Mouse (Mus musculus): ENCODE measurements at regions not wholly inside any gene's neighbourhood (a gene's known extent, or its start where the extent isn't known, plus 50 kb on each side); places are given as distances from the start of the nearest gene placed in this dataset.

DNA sequence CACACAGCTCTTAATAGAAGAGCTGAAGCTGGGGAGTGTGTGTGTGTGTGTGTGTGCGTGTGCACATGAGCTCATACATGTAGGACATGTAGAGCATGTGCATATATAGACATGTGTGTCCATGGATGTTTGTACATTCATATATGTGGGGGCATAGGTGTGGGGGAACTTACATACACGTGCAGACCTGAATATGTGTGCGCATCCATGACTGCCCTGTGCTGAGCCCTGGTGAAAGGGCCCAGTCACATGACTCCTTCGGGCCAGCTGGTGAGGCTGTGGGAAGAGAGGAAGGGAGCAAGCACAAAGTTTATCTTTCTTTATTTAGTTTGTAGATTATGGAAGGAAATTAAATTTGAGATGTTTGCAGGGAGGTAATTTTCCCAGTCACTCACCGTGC is 378.3 kb downstream of the Ptpru start:
- Histone ChIP-seq H3K4me1 (ENCODE audit: control insufficient read depth, insufficient read depth, low read length) (no peaks in the 10 kb centered on the region; the same call in 1 of the 2 replicates), H3K4me3 (replicated peaks; ENCODE audit: insufficient read depth, low read depth, low read length) (no peak overlapping the region), H3K27me3 (ENCODE audit: control insufficient read depth, insufficient read depth, low read length) (no peaks in the 10 kb centered on the region), H3K27ac (ENCODE audit: insufficient read depth, low read length) (no peak overlapping the region)
- no peak for DNase-seq
- TF ChIP-seq POLR2A (IDR thresholded peaks at IDR 0.05; ENCODE audit: borderline replicate concordance, insufficient read depth, low read length) (no peak), CTCF (IDR thresholded peaks at IDR 0.05; ENCODE audit: borderline replicate concordance, insufficient read depth, low read depth, low read length) (no peak)
- WGBS = 93% methylated on average over 5 of the region's 5 CpGs

DNA sequence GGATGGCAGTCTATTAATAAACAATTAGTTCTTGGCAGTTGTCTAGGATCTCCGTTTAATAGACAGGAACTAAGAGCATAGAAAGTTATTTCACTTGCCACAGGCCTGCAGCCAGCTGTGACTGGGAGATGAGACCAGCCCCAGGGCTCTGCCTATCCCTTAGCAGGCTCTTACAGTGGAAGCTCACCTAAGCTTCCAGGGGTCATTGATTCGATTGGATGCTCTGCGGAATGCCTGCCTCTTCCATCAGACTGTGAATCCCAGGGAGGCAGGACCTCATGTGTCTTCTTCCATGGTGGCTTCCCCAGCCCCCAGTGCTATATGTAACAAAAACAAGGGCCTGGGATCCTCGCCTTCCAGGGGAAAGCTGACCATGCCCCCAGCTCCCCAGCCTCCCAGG is 376.8 kb downstream of the Ptpru start:
- no peak for DNase-seq
- Histone ChIP-seq H3K27me3 (ENCODE audit: control insufficient read depth, insufficient read depth, low read length) (no peaks in the 10 kb centered on the region), H3K4me3 (replicated peaks; ENCODE audit: insufficient read depth, low read depth, low read length) (no peak overlapping the region), H3K4me1 (ENCODE audit: control insufficient read depth, insufficient read depth, low read length) (no peaks in the 10 kb centered on the region; the same call in 1 of the 2 replicates), H3K27ac (ENCODE audit: insufficient read depth, low read length) (no peak overlapping the region)
- TF ChIP-seq POLR2A (IDR thresholded peaks at IDR 0.05; ENCODE audit: borderline replicate concordance, insufficient read depth, low read length) = no peak
- no peak for TF ChIP-seq CTCF (IDR thresholded peaks at IDR 0.05; ENCODE audit: borderline replicate concordance, insufficient read depth, low read depth, low read length)
- 66% methylated on average over 4 of the region's 4 CpGs for WGBS

DNA sequence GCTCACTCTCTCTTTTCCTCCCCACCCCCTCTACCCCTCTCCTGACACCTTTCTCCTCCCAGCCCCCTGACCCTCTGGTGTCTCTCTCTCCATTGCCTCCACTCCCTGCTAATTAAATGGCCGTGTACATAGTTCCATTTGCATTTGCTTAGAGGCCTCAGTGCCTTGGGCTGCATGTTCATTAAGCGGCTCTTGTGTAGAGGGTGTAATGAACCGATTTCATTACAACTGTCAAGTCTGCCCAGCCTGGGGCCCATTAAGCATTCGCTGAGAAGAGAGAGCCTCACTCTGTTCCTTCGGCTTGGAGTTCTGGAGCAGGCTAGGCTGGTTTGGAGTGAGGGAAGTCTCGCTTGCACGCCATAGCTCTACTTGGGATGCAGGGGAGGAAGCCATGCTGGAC is 376.4 kb downstream of the Ptpru start:
- TF ChIP-seq POLR2A (IDR thresholded peaks at IDR 0.05; ENCODE audit: borderline replicate concordance, insufficient read depth, low read length) (no peak), CTCF (IDR thresholded peaks at IDR 0.05; ENCODE audit: borderline replicate concordance, insufficient read depth, low read depth, low read length) (no peak)
- H3K27me3 ChIP-seq (ENCODE audit: control insufficient read depth, insufficient read depth, low read length) = no peaks in the 10 kb centered on the region
- no peaks in the 10 kb centered on the region; the same call in 1 of the 2 replicates for H3K4me1 ChIP-seq (ENCODE audit: control insufficient read depth, insufficient read depth, low read length)
- 63% methylated on average over 7 of the region's 7 CpGs for WGBS
- no peak overlapping the region for H3K4me3 ChIP-seq (replicated peaks; ENCODE audit: insufficient read depth, low read depth, low read length)
- DNase-seq = no peak
- H3K27ac ChIP-seq (ENCODE audit: insufficient read depth, low read length) = no peak overlapping the region

DNA sequence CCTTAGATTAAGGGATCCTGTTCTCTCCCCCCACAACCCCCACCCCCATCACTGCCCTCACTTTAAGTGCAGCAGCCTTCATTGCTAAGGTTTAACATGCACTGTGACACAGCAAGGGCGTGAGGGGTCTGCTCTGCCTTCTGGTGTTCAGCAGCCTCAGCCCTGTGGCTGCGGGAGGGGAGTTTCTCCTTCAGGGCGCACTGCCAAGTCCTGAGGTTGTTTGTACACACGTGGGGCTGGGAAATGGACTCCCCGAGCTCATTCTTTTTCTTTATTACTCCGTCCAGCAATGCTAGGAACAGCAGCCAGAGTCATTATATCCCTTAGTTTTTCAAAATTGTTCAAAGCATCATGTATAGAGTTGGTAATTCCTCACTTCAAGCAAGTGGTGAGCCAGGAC is 363.1 kb downstream of the Ptpru start:
- Histone ChIP-seq H3K4me1 (ENCODE audit: control insufficient read depth, insufficient read depth, low read length) (peaks cover 12% of the 10 kb centered on the region; the same call in 1 of the 2 replicates), H3K27me3 (ENCODE audit: control insufficient read depth, insufficient read depth, low read length) (no peaks in the 10 kb centered on the region), H3K4me3 (replicated peaks; ENCODE audit: insufficient read depth, low read depth, low read length) (no peak overlapping the region), H3K27ac (ENCODE audit: insufficient read depth, low read length) (no peak overlapping the region)
- DNase-seq = no peak
- 60% methylated on average over 6 of the region's 6 CpGs for WGBS
- TF ChIP-seq CTCF (IDR thresholded peaks at IDR 0.05; ENCODE audit: borderline replicate concordance, insufficient read depth, low read depth, low read length) (no peak), POLR2A (IDR thresholded peaks at IDR 0.05; ENCODE audit: borderline replicate concordance, insufficient read depth, low read length) (no peak)

DNA sequence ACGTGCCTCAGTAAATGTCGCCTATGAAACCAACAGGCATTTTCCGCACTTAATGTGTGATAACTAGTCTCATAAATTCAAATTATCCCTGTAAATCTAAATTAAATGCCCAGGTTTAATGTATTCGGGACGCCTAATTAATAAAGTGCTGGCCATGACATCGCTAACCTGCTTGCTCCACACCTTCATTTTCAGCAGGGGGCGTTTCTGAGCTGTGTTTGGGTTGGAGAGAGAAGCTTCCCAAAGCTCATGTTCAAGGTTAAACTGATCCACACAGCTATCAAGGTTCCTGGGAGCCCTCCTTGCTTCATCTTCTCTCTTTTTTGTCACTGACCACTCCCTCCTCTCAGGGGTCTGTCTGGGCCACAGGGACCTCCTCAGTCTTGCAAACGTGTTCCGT is 359.2 kb downstream of the Ptpru start:
- 77% methylated on average over 9 of the region's 9 CpGs for WGBS
- no peak overlapping the region for H3K27ac ChIP-seq (ENCODE audit: insufficient read depth, low read length)
- no peak for TF ChIP-seq POLR2A (IDR thresholded peaks at IDR 0.05; ENCODE audit: borderline replicate concordance, insufficient read depth, low read length)
- TF ChIP-seq CTCF (IDR thresholded peaks at IDR 0.05; ENCODE audit: borderline replicate concordance, insufficient read depth, low read depth, low read length) = peak; percentile 40

DNA sequence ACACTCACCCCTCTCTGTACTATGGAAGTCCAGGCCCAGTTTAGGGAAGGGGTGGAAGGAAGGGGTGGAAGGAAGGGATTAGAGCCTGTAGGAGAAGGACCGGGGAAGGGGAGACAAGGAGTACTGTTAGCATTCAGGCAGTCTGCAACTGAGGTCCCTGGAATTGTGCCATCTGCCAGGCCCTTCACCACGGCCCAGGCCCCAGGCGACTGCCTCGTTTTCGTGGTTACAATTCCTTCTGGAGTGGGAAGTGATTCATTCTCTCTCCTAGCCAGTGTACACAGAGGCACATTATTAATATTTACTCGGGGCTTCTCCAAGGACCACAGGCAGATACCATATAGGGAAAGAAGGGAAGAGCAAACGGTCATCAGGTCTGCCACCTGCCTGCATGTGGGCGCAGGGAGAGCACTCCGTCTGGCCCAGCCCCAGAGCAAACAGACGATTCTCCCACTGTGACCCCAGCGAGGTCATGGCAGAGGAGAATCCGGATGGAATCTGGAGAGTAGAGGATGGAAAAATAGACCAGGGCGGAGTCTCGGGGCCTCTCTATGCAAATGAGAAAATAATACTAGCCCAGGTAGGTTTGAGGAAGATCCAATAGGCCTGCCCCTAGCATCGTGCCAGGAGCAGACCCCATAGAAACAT is 354.0 kb downstream of the Ptpru start:
- H3K27me3 ChIP-seq (ENCODE audit: control insufficient read depth, insufficient read depth, low read length) = no peaks in the 10 kb centered on the region
- 29% methylated on average over 15 of the region's 15 CpGs for WGBS
- no peak overlapping the region for H3K4me3 ChIP-seq (replicated peaks; ENCODE audit: insufficient read depth, low read depth, low read length)
- DNase-seq = peak in 1 of 2 experiments; percentile 19
- H3K4me1 ChIP-seq (ENCODE audit: control insufficient read depth, insufficient read depth, low read length) = peaks cover 43% of the 10 kb centered on the region
- TF ChIP-seq POLR2A (IDR thresholded peaks at IDR 0.05; ENCODE audit: borderline replicate concordance, insufficient read depth, low read length) (no peak), CTCF (IDR thresholded peaks at IDR 0.05; ENCODE audit: borderline replicate concordance, insufficient read depth, low read depth, low read length) (no peak)
- H3K27ac ChIP-seq (ENCODE audit: insufficient read depth, low read length) = no peak overlapping the region

More for the DNA sequence above, 359.2 kb downstream of the Ptpru start:
- no peak for DNase-seq
- no peak overlapping the region for H3K4me3 ChIP-seq (replicated peaks; ENCODE audit: insufficient read depth, low read depth, low read length)
- H3K27me3 ChIP-seq (ENCODE audit: control insufficient read depth, insufficient read depth, low read length) = no peaks in the 10 kb centered on the region
- H3K4me1 ChIP-seq (ENCODE audit: control insufficient read depth, insufficient read depth, low read length) = peaks cover 17% of the 10 kb centered on the region; the same call in 1 of the 2 replicates

DNA sequence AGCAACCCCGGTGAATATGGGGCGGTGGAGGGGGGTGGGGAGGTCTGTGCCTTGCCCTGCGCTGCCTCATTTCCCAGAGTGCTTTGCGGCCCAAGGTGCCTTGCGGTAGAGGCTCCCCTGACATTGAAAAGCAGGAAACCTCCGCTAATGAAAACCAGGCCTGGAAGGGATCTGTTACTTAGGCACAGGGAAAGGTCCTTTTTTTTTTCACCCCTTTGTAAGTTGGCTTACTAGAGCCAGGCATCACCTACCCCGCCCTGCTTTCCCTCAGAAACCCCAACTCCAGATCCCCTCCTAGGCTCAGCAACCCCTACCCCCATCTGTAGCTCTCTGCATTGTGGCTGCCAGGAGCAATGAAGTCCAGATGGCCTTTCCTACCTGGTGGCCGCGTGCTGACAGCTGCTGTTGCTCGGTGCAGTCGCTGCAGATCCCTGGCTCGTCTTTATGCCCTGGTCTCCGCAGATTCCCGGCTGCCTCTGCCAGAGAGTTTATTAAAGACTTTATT is 353.4 kb downstream of the Ptpru start:
- peak; percentile 47 to 51 for DNase-seq
- WGBS = 31% methylated on average over 14 of the region's 14 CpGs
- no peak overlapping the region for H3K4me3 ChIP-seq (replicated peaks; ENCODE audit: insufficient read depth, low read depth, low read length)
- H3K27ac ChIP-seq (ENCODE audit: insufficient read depth, low read length) = no peak overlapping the region
- H3K27me3 ChIP-seq (ENCODE audit: control insufficient read depth, insufficient read depth, low read length) = no peaks in the 10 kb centered on the region
- H3K4me1 ChIP-seq (ENCODE audit: control insufficient read depth, insufficient read depth, low read length) = peaks cover 47% of the 10 kb centered on the region
- TF ChIP-seq CTCF (IDR thresholded peaks at IDR 0.05; ENCODE audit: borderline replicate concordance, insufficient read depth, low read depth, low read length) = no peak
- no peak for TF ChIP-seq POLR2A (IDR thresholded peaks at IDR 0.05; ENCODE audit: borderline replicate concordance, insufficient read depth, low read length)

DNA sequence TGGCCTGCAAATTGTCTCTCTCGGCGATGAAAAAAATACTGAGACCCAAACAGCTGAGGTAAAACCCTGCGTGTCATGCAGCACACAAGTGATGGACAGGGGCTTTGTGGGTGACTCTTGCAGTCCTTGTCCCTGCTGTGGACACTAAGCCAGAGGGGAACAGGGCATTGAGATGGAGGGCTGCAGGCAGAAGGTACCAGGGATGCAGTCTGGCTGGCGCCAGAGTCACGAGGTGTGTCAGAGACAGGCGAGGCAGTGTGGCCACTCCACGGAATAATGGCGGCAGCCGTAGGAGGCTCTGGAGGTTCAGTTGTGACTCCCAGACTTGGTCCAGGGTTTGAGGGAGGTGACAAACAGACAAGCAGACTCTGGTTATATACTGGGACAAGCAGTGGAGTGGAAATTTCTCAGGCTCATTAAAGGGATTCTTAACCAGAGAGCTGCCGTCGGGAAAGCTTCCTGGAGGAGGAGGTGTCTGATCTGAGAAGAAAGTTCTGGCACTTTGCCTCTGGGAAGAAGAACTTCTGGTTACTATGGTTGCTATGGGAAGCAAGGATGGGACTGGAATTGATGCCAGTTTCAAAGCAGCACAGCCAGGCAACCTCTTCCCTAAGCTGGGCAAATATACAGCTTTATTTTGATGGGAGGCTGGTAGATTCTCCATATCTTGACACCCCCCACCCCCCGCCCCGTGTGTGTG is 352.8 kb downstream of the Ptpru start:
- no peak for DNase-seq
- H3K4me1 ChIP-seq (ENCODE audit: control insufficient read depth, insufficient read depth, low read length) = peaks cover 47% of the 10 kb centered on the region
- H3K27me3 ChIP-seq (ENCODE audit: control insufficient read depth, insufficient read depth, low read length) = no peaks in the 10 kb centered on the region
- no peak overlapping the region for H3K27ac ChIP-seq (ENCODE audit: insufficient read depth, low read length)
- 71% methylated on average over 13 of the region's 13 CpGs for WGBS
- no peak for TF ChIP-seq CTCF (IDR thresholded peaks at IDR 0.05; ENCODE audit: borderline replicate concordance, insufficient read depth, low read depth, low read length)
- no peak for TF ChIP-seq POLR2A (IDR thresholded peaks at IDR 0.05; ENCODE audit: borderline replicate concordance, insufficient read depth, low read length)
- H3K4me3 ChIP-seq (replicated peaks; ENCODE audit: insufficient read depth, low read depth, low read length) = no peak overlapping the region

Data from cerebellum, adult 2 months (tissue).